Mouse (Mus musculus): ENCODE data around the gene Socs1. TPM values are rescaled to one million over a fixed set of nuclear protein-coding genes. Genes with fewer than 3 reads are reported as not detected.
A peak's percentile ranks its signal among the peaks of the same experiment; 100 is the strongest.

Gene Socs1
- total RNA-seq, 2 experiments from 2014 or later: 0.33 to 0.61 TPM

GRCm38 (mm10) chr16:10783883-10784792, 1.2 kb downstream of the Socs1 start:
- H3K4me3 ChIP-seq: peak overlapping the region; percentile 84
- peak overlapping the region; percentile 94 for H3K27ac ChIP-seq
- peak; percentile 63 for DNase-seq
- TF ChIP-seq CTCF (IDR thresholded peaks at IDR 0.05): peak; percentile 8; the same call in 1 of the 2 replicates
- intact Hi-C loops (cut with DNase I): loop anchor here (2.0 kb wide), 1 partner anchor 143 kb away; no protein-coding TSS in a partner anchor

- peak; percentile 7 for DNase-seq
- no peak for TF ChIP-seq CTCF (IDR thresholded peaks at IDR 0.05)
- Histone ChIP-seq H3K27ac (no peak overlapping the region), H3K4me3 (peak overlapping the region; percentile 84)
- intact Hi-C loops (cut with DNase I): no loop called here
Measured at GRCm38 (mm10) chr16:10783451-10783850, 1.9 kb downstream of the Socs1 start.

GRCm38 (mm10) chr16:10783152-10783434, 2.2 kb downstream of the Socs1 start:
- peak overlapping the region; percentile 84 for H3K4me3 ChIP-seq
- intact Hi-C loops (cut with DNase I): no loop called here
- peak; percentile 30 for DNase-seq
- peak overlapping the region; percentile 46; the same call in 1 of the 2 replicates for H3K27ac ChIP-seq
- no peak for TF ChIP-seq CTCF (IDR thresholded peaks at IDR 0.05)

- H3K4me3 ChIP-seq: peak overlapping the region; percentile 84
- TF ChIP-seq CTCF (IDR thresholded peaks at IDR 0.05): no peak
- peak; percentile 19 for DNase-seq
- intact Hi-C loops (cut with DNase I): no loop called here
- peak overlapping the region; percentile 46 for H3K27ac ChIP-seq
Measured at GRCm38 (mm10) chr16:10782377-10783151, 2.8 kb downstream of the Socs1 start.

- H3K4me3 ChIP-seq: peak overlapping the region; percentile 84; the same call in 1 of the 2 replicates
- intact Hi-C loops (cut with DNase I): no loop called here
- TF ChIP-seq CTCF (IDR thresholded peaks at IDR 0.05): no peak
- peak; percentile 25 for DNase-seq
- no peak overlapping the region for H3K27ac ChIP-seq
Measured at GRCm38 (mm10) chr16:10781862-10782371, 3.4 kb downstream of the Socs1 start.

GRCm38 (mm10) chr16:10780631-10781120, 4.7 kb downstream of the Socs1 start:
- no peak for TF ChIP-seq CTCF (IDR thresholded peaks at IDR 0.05)
- intact Hi-C loops (cut with DNase I): no loop called here
- no peak for DNase-seq
- Histone ChIP-seq H3K27ac (no peak overlapping the region), H3K4me3 (no peak overlapping the region)

GRCm38 (mm10) chr16:10777579-10778160, 7.7 kb downstream of the Socs1 start:
- Histone ChIP-seq H3K4me3 (no peak overlapping the region), H3K27ac (no peak overlapping the region)
- intact Hi-C loops (cut with DNase I): no loop called here
- TF ChIP-seq CTCF (IDR thresholded peaks at IDR 0.05): no peak
- peak; percentile 11 for DNase-seq

GRCm38 (mm10) chr16:10776322-10776721, 9.0 kb downstream of the Socs1 start:
- intact Hi-C loops (cut with DNase I): no loop called here
- DNase-seq: peak; percentile 10
- Histone ChIP-seq H3K4me3 (no peak overlapping the region), H3K27ac (no peak overlapping the region)
- TF ChIP-seq CTCF (IDR thresholded peaks at IDR 0.05): no peak

- Histone ChIP-seq H3K27ac (no peak overlapping the region), H3K4me3 (no peak overlapping the region)
- intact Hi-C loops (cut with DNase I): no loop called here
- no peak for TF ChIP-seq CTCF (IDR thresholded peaks at IDR 0.05)
- no peak for DNase-seq
Measured at GRCm38 (mm10) chr16:10774726-10775125, 10.6 kb downstream of the Socs1 start.

GRCm38 (mm10) chr16:10773543-10773942, 11.8 kb downstream of the Socs1 start:
- intact Hi-C loops (cut with DNase I): no loop called here
- no peak overlapping the region for H3K4me3 ChIP-seq
- H3K27ac ChIP-seq: no peak overlapping the region
- TF ChIP-seq CTCF (IDR thresholded peaks at IDR 0.05): no peak
- no peak for DNase-seq

- TF ChIP-seq CTCF (IDR thresholded peaks at IDR 0.05): no peak
- no peak for DNase-seq
- Histone ChIP-seq H3K27ac (no peak overlapping the region), H3K4me3 (no peak overlapping the region)
- intact Hi-C loops (cut with DNase I): no loop called here
Measured at GRCm38 (mm10) chr16:10771769-10772510, 13.4 kb downstream of the Socs1 start.
